Mouse (Mus musculus) cerebral cortex, adult 2 months (tissue): Measurements from ENCODE around the gene Dab1.

Experiments
- WGBS: fragments of 180-500 bp; shearing (Covaris S2); methylation state at CpG from one replicate; pipeline ENCODE4 v1.1.7; 2018; 5-methylcytosine and 5-hydroxymethylcytosine counted together

The Dab1 gene

GRCm38 (mm10) chr4:104513622-104514021, 894.5 kb downstream of the Dab1 start:
- WGBS: 67% methylated on average over 7 of the region's 7 CpGs

- WGBS: 9% methylated on average over 10 of the region's 10 CpGs
These were observed 895.4 kb downstream of the Dab1 start for GRCm38 (mm10) chr4:104514568-104515000.

GRCm38 (mm10) chr4:104515681-104516080, 896.5 kb downstream of the Dab1 start:
- 45% methylated on average over 5 of the region's 5 CpGs for WGBS

- 49% methylated on average over 8 of the region's 8 CpGs for WGBS
These were observed 903.2 kb downstream of the Dab1 start for GRCm38 (mm10) chr4:104522324-104522723.

- WGBS: 63% methylated on average over 7 of the region's 7 CpGs
These were observed 904.6 kb downstream of the Dab1 start for GRCm38 (mm10) chr4:104523776-104524175.

GRCm38 (mm10) chr4:104529905-104530646, 910.9 kb downstream of the Dab1 start:
- WGBS: 90% methylated on average over 4 of the region's 4 CpGs

- WGBS: 55% methylated on average over 4 of the region's 4 CpGs
These were observed 913.7 kb downstream of the Dab1 start for GRCm38 (mm10) chr4:104532846-104533245.

GRCm38 (mm10) chr4:104538420-104538819, 919.3 kb downstream of the Dab1 start:
- WGBS: 46% methylated on average over 3 of the region's 3 CpGs

GRCm38 (mm10) chr4:104539047-104539446, 919.9 kb downstream of the Dab1 start:
- WGBS: 56% methylated on average over 2 of the region's 2 CpGs

GRCm38 (mm10) chr4:104547091-104547490, 927.9 kb downstream of the Dab1 start:
- 66% methylated on average over 5 of the region's 5 CpGs for WGBS

- 84% methylated on average over 1 of the region's 1 CpGs for WGBS
These were observed 929.1 kb downstream of the Dab1 start for GRCm38 (mm10) chr4:104548287-104548686.

GRCm38 (mm10) chr4:104550581-104551205, 931.5 kb downstream of the Dab1 start:
- 65% methylated on average over 4 of the region's 4 CpGs for WGBS

- WGBS: 71% methylated on average over 17 of the region's 17 CpGs
These were observed 932.4 kb downstream of the Dab1 start for GRCm38 (mm10) chr4:104551390-104552070.

- 69% methylated on average over 2 of the region's 2 CpGs for whole genome bisulfite sequencing
These were observed 936.2 kb downstream of the Dab1 start for GRCm38 (mm10) chr4:104555408-104555807.

- WGBS: 42% methylated on average over 5 of the region's 5 CpGs
These were observed 944.4 kb downstream of the Dab1 start for GRCm38 (mm10) chr4:104563512-104563911.

- WGBS: 78% methylated on average over 4 of the region's 4 CpGs
These were observed 951.4 kb downstream of the Dab1 start for GRCm38 (mm10) chr4:104570523-104570922.

GRCm38 (mm10) chr4:104572440-104572839, 953.3 kb downstream of the Dab1 start:
- WGBS: 82% methylated on average over 8 of the region's 8 CpGs

GRCm38 (mm10) chr4:104573419-104573818, 954.3 kb downstream of the Dab1 start:
- 94% methylated on average over 7 of the region's 7 CpGs for WGBS

- 34% methylated on average over 3 of the region's 3 CpGs for WGBS
These were observed 959.2 kb downstream of the Dab1 start for GRCm38 (mm10) chr4:104578370-104578769.

GRCm38 (mm10) chr4:104579946-104580544, 960.9 kb downstream of the Dab1 start:
- WGBS: 70% methylated on average over 5 of the region's 5 CpGs

GRCm38 (mm10) chr4:104582726-104583125, 963.6 kb downstream of the Dab1 start:
- WGBS: 75% methylated on average over 5 of the region's 5 CpGs

GRCm38 (mm10) chr4:104587826-104588225, 968.7 kb downstream of the Dab1 start:
- 61% methylated on average over 2 of the region's 2 CpGs for WGBS
